Mouse (Mus musculus): ENCODE data around the gene Kif13a.
A peak's percentile ranks its signal among the peaks of the same experiment; 100 is the strongest.

Kif13a gene

DNA sequence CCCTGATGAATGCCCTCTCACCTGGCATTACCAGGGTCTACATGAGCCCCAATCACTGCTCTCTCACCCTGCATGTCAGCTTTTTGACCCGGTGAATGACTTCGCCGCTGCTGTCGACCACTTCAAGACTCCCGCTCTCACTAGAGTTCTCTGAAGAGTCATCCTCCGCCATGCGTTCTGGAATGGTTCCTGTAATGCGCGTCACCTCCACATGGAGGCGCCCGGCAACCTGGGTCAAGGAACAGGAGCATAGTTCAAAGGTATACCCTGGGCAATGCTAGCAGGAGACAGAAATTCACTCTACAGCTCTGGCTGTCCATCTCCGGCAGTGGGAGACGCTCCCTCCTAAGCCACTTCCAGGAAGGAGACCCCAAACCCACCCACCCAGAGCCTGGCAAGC, 135.8 kb downstream of the Kif13a start:
- no peak for ATAC-seq (ENCODE audit: insufficient number of reproducible peaks, low FRiP score, low TSS enrichment)

- ATAC-seq (ENCODE audit: insufficient number of reproducible peaks, low FRiP score, low TSS enrichment): no peak
Measured at GRCm38 (mm10) chr13:46788452-46788851, 141.2 kb downstream of the Kif13a start.

DNA sequence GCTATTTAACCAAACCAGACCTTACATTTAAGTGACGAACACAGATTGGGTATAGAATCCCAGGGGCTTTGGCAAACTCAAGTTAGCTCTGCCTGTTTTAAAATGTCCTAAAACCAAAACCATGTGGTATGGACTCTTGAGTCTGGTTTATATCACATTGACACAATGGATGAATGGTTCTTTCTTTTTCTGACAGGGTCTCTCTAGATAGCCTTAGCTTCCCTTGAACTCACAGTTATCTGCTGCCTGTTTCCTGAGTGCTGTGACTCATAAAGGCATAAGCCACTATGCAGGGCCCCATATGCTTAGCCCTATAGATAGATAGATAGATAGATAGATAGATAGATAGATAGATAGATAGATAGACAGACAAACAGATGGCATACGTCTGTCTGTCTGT, 142.8 kb downstream of the Kif13a start:
- no peak for ATAC-seq (ENCODE audit: insufficient number of reproducible peaks, low FRiP score, low TSS enrichment)

- ATAC-seq (ENCODE audit: insufficient number of reproducible peaks, low FRiP score, low TSS enrichment): no peak
Measured at GRCm38 (mm10) chr13:46786064-46786561, 143.6 kb downstream of the Kif13a start.

DNA sequence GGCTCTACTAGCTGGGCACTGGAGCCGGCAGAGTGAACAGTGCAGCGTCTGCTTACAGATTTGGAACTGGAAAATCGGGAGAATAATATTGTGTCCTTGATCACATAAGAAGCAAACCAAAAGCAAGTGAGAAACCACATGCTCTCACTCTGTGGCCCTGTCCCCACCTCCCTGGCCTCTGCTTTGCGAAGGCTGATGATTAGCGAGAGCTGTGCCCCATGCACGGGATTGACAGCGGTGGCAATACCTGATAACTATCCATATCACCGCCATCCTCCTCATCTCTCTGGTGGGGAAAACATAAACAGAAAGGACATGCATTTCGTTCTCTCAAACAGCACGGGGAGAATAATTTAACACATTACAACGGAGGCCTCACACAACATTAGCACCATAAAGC, 149.3 kb downstream of the Kif13a start:
- ATAC-seq (ENCODE audit: insufficient number of reproducible peaks, low FRiP score, low TSS enrichment): no peak

DNA sequence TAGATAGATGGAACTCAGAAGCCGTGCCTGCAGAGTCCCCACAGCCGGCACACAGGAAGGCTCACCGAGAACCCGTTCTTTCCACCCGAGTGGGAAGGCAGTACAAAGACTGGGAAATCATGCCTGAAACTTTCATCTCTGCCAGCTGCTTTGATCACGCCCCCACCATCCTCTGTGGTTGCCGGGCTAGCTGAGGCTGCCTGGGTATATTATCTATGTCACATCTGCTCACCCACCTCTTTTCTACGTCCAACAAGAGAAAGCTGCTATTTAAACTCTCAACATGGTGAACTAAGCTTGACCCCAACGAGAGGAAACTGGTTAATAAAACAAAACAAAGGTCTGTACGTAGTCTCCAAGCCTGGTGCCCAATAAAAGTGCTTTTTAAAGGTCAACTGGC, 149.8 kb downstream of the Kif13a start:
- ATAC-seq (ENCODE audit: insufficient number of reproducible peaks, low FRiP score, low TSS enrichment): no peak

DNA sequence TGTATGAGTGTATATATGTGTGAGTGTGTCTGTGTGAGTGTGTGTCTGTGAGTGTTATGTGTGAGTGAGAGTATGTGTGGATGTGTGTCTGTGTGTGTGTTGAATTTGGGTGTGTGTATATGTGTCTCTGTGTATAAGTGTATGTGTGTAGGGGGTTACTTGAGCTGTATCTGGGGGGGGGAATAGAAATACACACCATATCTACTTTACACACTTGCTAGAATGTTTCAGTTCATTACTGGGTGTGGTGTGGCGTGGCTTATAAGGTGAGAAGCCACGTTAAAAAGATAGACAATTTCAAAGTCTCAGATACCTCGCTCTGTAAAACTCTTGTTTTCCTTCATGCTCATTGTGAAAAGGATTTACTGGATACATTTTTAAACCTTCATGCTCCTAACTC, 152.2 kb downstream of the Kif13a start:
- ATAC-seq (ENCODE audit: insufficient number of reproducible peaks, low FRiP score, low TSS enrichment): no peak

DNA sequence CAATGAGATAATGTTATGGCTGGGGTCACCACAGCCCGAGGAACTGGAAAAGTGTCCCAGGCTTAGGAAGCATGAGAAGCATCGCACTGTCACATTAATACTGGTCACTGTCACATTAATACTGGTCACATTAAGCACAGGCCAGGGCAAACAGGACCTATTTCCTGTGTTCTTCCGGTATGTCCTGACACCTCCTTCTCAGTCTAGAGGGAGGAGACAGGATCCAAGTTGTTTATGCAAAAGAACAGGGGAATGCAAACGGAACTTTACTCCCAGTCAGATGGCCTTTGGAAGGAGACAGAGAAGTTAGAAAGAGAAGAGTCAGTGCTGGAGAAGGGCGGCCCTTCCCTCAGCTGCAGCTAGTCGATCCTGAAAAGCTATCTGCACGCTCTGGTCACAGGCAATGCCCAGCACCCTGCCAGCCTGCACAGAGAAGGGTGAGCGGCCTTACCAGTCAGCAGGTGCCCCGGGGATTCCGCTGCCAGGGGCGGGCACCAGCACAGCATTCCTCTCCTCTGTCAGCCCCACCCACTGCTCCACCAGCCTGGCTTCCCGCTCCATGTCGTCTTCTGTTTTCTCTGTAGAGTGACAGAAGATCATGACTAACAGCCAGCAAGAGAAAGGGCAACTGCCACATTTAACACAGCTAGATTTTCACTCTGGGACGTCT, 152.9 kb downstream of the Kif13a start:
- 0 out of 2 replicates have a peak, but pooled peaks have one; percentile 26 for ATAC-seq (ENCODE audit: insufficient number of reproducible peaks, low FRiP score, low TSS enrichment)

- ATAC-seq (ENCODE audit: insufficient number of reproducible peaks, low FRiP score, low TSS enrichment): no peak
Measured at GRCm38 (mm10) chr13:46774998-46775397, 154.7 kb downstream of the Kif13a start.

GRCm38 (mm10) chr13:46772581-46772980, 157.1 kb downstream of the Kif13a start:
- no peak for ATAC-seq (ENCODE audit: insufficient number of reproducible peaks, low FRiP score, low TSS enrichment)

DNA sequence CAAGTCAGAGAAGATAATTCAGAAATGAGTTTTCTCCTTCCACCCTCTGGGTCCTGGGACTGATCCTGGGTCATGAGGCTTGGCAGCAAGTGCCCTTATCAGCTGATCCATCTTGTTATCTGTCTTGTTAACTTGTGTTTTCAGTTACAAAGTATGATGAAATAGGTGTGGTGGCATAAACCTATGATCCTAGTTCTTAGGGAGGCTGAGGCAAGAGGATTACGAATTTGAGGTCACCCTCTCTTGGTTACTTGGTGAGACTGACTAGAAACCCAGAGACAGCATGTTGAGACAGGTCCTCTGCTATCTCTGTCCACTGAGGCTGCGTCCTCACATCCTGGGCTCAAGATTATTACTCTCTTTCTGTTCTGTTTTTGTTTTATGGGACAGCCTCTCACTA, 164.3 kb downstream of the Kif13a start:
- ATAC-seq (ENCODE audit: insufficient number of reproducible peaks, low FRiP score, low TSS enrichment): no peak

GRCm38 (mm10) chr13:46763210-46763609, 166.5 kb downstream of the Kif13a start:
- no peak for ATAC-seq (ENCODE audit: insufficient number of reproducible peaks, low FRiP score, low TSS enrichment)

DNA sequence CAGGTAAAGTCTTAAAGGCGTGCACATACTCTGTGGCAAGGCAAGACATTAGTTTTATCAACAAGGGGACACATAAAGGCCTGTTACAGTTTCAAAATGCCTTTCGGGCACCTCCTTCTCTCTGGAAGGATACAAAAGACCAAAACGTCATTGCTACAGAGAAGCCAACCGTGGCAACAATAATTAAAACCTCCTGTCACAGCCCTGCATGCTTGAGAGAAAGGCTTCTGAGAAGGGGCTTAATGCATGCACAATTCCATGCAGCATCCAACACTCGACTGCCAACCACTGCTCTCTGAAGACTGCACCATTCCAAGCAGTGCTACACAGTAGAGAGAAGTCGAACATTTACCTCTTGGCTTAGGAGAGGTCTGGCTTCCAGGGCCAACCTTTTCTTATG, 168.7 kb downstream of the Kif13a start:
- no peak for ATAC-seq (ENCODE audit: insufficient number of reproducible peaks, low FRiP score, low TSS enrichment)

- ATAC-seq (ENCODE audit: insufficient number of reproducible peaks, low FRiP score, low TSS enrichment): no peak
Measured at GRCm38 (mm10) chr13:46759281-46759809, 170.3 kb downstream of the Kif13a start.

- no peak for ATAC-seq (ENCODE audit: insufficient number of reproducible peaks, low FRiP score, low TSS enrichment)
Measured at GRCm38 (mm10) chr13:46758627-46759026, 171.0 kb downstream of the Kif13a start.

GRCm38 (mm10) chr13:46757946-46758345, 171.7 kb downstream of the Kif13a start:
- ATAC-seq (ENCODE audit: insufficient number of reproducible peaks, low FRiP score, low TSS enrichment): no peak

- no peak for ATAC-seq (ENCODE audit: insufficient number of reproducible peaks, low FRiP score, low TSS enrichment)
Measured at GRCm38 (mm10) chr13:46753294-46753693, 176.4 kb downstream of the Kif13a start.

GRCm38 (mm10) chr13:46752566-46753229, 177.0 kb downstream of the Kif13a start:
- ATAC-seq (ENCODE audit: insufficient number of reproducible peaks, low FRiP score, low TSS enrichment): no peak

GRCm38 (mm10) chr13:46748138-46748873, 181.4 kb downstream of the Kif13a start:
- ATAC-seq (ENCODE audit: insufficient number of reproducible peaks, low FRiP score, low TSS enrichment): no peak

DNA sequence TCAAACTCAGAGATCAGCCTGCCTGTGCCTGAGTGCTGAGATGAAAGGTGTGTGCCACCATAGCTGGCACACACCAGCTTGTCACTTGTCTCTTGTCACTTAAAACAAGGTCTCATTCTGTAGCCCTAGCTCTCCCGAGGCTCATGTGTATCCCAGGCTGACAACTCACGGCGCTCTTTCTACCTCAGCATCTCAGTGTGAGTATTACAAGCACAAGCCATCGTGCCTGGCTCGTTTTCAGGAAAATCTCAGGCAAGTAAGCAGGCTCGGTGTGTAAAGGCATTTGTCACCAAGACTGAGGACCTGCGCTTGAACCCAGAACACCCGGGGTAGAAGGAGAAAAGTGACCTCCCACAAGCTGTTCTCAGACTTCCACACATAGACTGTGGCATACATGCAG, 185.8 kb downstream of the Kif13a start:
- ATAC-seq (ENCODE audit: insufficient number of reproducible peaks, low FRiP score, low TSS enrichment): no peak

DNA sequence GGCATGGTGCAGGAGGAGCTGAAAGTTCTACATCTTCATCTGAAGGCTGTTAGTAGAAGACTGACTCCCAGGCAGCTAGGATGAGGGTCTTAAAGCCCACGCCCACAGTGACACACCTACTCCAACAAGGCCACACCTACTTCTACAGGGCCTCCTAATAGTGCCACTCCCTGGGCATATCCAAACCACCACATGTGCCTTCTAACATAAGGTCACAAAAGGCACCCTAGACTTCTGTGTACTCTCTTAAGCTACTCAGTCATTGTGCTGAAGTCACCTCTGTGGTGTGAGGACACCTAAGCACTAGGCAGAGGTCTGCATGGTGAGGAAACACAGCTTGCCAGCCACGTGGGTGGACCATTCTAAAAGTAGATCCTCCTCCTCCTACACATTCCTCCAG, 187.3 kb downstream of the Kif13a start:
- no peak for ATAC-seq (ENCODE audit: insufficient number of reproducible peaks, low FRiP score, low TSS enrichment)

All from cerebellum, adult (tissue).